In genomic region chr16:41535806-41536205, GRCm38 (mm10) we compare ENCODE assay signal across 12 mouse cellular contexts.
DNase-seq lines count a peak whose midpoint lies in the region; ATAC-seq and TF ChIP-seq lines count a peak whose summit lies in the region.
"Had no signal": no experiment of that assay in that cellular context is flagged by ENCODE, and none has a peak within 500 bp of the region (broad histone marks: within the 10 kb centered on the region; RNA-seq: fewer than 3 reads in every experiment).

No protein-coding gene starts in this region.

- H3K4me3 ChIP-seq in neural tube, embryonic 12.5 days = no peak overlapping the region
- peak overlapping the region; percentile 63 for H3K4me3 ChIP-seq in hindbrain, postnatal 0 days (ENCODE audit: low read length)
- H3K4me3 ChIP-seq in liver, embryonic 11.5 days (ENCODE audit: low read depth, low read length) = no peak overlapping the region
- H3K4me3 ChIP-seq: liver, embryonic 13.5 days had no signal

- no peak overlapping the region for H3K27ac ChIP-seq in neural tube, embryonic 12.5 days
- no peak overlapping the region for H3K27ac ChIP-seq in hindbrain, postnatal 0 days
- no peak overlapping the region for H3K27ac ChIP-seq in liver, embryonic 11.5 days (ENCODE audit: low read depth, low read length)
- H3K27ac ChIP-seq: liver, embryonic 13.5 days had no signal

- WGBS in neural tube, embryonic 12.5 days = 87% methylated on average over 1 of the region's 1 CpGs
- 40% methylated on average over 1 of the region's 1 CpGs for WGBS in hindbrain, postnatal 0 days
- 67% methylated on average over 1 of the region's 1 CpGs for WGBS in liver, embryonic 11.5 days

- no peaks in the 10 kb centered on the region for H3K27me3 ChIP-seq in neural tube, embryonic 12.5 days (replicated peaks)
- H3K27me3 ChIP-seq in hindbrain, postnatal 0 days (ENCODE audit: insufficient read depth, low read length) = no peaks in the 10 kb centered on the region
- H3K27me3 ChIP-seq in liver, embryonic 11.5 days (replicated peaks; ENCODE audit: control insufficient read depth, insufficient read depth, low read length) = peaks cover 8% of the 10 kb centered on the region

- TF ChIP-seq CTCF in hindbrain, postnatal 0 days (IDR thresholded peaks at IDR 0.05; ENCODE audit: low read depth) = no peak

- peak; percentile 30 for DNase-seq in cerebellum, adult 11 months
- no peak for DNase-seq in neural tube, embryonic 10.5 days (ENCODE audit: extremely low spot score, low spot score)
- DNase-seq in hindbrain, postnatal 0 days (ENCODE audit: low spot score) = peak; percentile 35
- DNase-seq in liver, embryonic 11.5 days (ENCODE audit: low spot score) = no peak
- DNase-seq in spleen, postnatal 36 days (ENCODE audit: low spot score in 2 of 2) = no peak
- DNase-seq in lung, postnatal 10 days = no peak
- DNase-seq: kidney, postnatal 10 days; liver, embryonic 13.5 days; right cerebral cortex, postnatal 4 days had no signal

- no peak overlapping the region for H3K9ac ChIP-seq in neural tube, embryonic 12.5 days
- no peak overlapping the region for H3K9ac ChIP-seq in hindbrain, postnatal 0 days (replicated peaks; ENCODE audit: low read length)
- H3K9ac ChIP-seq in liver, embryonic 11.5 days (ENCODE audit: low read depth, low read length) = no peak overlapping the region
- H3K9ac ChIP-seq: liver, embryonic 13.5 days had no signal

- H3K4me2 ChIP-seq in neural tube, embryonic 12.5 days (replicated peaks) = peak overlapping the region; percentile 77; the same call in 1 of the 2 replicates
- H3K4me2 ChIP-seq in hindbrain, postnatal 0 days (ENCODE audit: low read depth, low read length) = peak overlapping the region; percentile 76
- no peak overlapping the region for H3K4me2 ChIP-seq in liver, embryonic 11.5 days
- H3K4me2 ChIP-seq: liver, embryonic 13.5 days had no signal

- ATAC-seq in cerebellum, adult (ENCODE audit: insufficient number of reproducible peaks, low FRiP score, low TSS enrichment) = no peak
- no peak for ATAC-seq in neural tube, embryonic 12.5 days (ENCODE audit: low FRiP score, low read depth)
- no peak for ATAC-seq in hindbrain, postnatal 0 days
- no peak for ATAC-seq in liver, embryonic 11.5 days (replicated peaks; ENCODE audit: low FRiP score)
- ATAC-seq: Patski had no signal

- H3K36me3 ChIP-seq in neural tube, embryonic 12.5 days = no peaks in the 10 kb centered on the region
- no peaks in the 10 kb centered on the region for H3K36me3 ChIP-seq in hindbrain, postnatal 0 days (ENCODE audit: insufficient read depth, low read length)
- H3K36me3 ChIP-seq in liver, embryonic 11.5 days (ENCODE audit: control insufficient read depth, insufficient read depth, low read length) = no peaks in the 10 kb centered on the region
- H3K36me3 ChIP-seq: liver, embryonic 13.5 days had no signal

- peaks cover 22% of the 10 kb centered on the region for H3K4me1 ChIP-seq in neural tube, embryonic 12.5 days
- peaks cover 4% of the 10 kb centered on the region for H3K4me1 ChIP-seq in hindbrain, postnatal 0 days (ENCODE audit: insufficient read depth, low read length)
- H3K4me1 ChIP-seq in liver, embryonic 11.5 days (replicated peaks; ENCODE audit: control insufficient read depth, insufficient read depth, low read length) = no peaks in the 10 kb centered on the region
- H3K4me1 ChIP-seq: liver, embryonic 13.5 days had no signal

- H3K9me3 ChIP-seq in neural tube, embryonic 12.5 days = no peaks in the 10 kb centered on the region
- no peaks in the 10 kb centered on the region for H3K9me3 ChIP-seq in hindbrain, postnatal 0 days (ENCODE audit: low read length)
- H3K9me3 ChIP-seq in liver, embryonic 11.5 days (ENCODE audit: control insufficient read depth, low read length) = no peaks in the 10 kb centered on the region
- H3K9me3 ChIP-seq: liver, embryonic 13.5 days had no signal

Comparison
In these comparisons a context has a peak if more than half of its experiments do, and no peak if none do; other contexts are left out.
1. DNase-seq: peak in cerebellum, adult 11 months (single experiment) and hindbrain, postnatal 0 days (single experiment); none in neural tube, embryonic 10.5 days (single experiment), liver, embryonic 11.5 days (single experiment), spleen, postnatal 36 days (0 of 2) and lung, postnatal 10 days (single experiment).